Mouse (Mus musculus) embryonic fibroblast, embryonic 13.5 days (primary cell): Measurements from ENCODE around the gene Lrg1. TPM values are rescaled to one million over a fixed set of nuclear protein-coding genes. Genes with fewer than 3 reads are reported as not detected.
A peak's percentile ranks its signal among the peaks of the same experiment; 100 is the strongest.

Experiments
- H3K27ac ChIP-seq: 2 replicates; pipeline ENCODE4 v1.5.1; 2012; ENCODE audit warnings: low read length, control low read depth, inconsistent platforms; ENCODE audit not compliant: insufficient read depth
- H3K4me1 ChIP-seq: 2 replicates; pipeline ENCODE4 v1.6.1; 2011; ENCODE audit warnings: low read length; ENCODE audit not compliant: control insufficient read depth, insufficient read depth
- H3K4me3 ChIP-seq: 2 replicates; pipeline ENCODE4 v1.5.1; 2011; ENCODE audit warnings: mild to moderate bottlenecking, control low read depth, low read length; ENCODE audit not compliant: insufficient read depth
- CTCF ChIP-seq: IDR thresholded peaks from 2 replicates; pipeline ENCODE4 v1.5.1; 2011; ENCODE audit warnings: mild to moderate bottlenecking, control low read depth, low read length, moderate library complexity, borderline replicate concordance; ENCODE audit not compliant: insufficient read depth
- POLR2A ChIP-seq: IDR thresholded peaks from 2 replicates; pipeline ENCODE4 v1.6.1; 2011; ENCODE audit warnings: low read depth, mild to moderate bottlenecking, control low read depth, low read length, moderate library complexity
- polyA plus RNA-seq: library from polyadenylated mRNA; stranded (reverse); fragments of >200 nt; gene quantifications from 2 replicates; pipeline ENCODE4 v1.2.4, GENCODE M21; 2011; ENCODE audit warnings: low read depth; ENCODE audit not compliant: missing spikeins, insufficient read length

Lrg1 gene
- polyA plus RNA-seq, 1 experiment, result not detected

- no peak overlapping the region for H3K4me3 ChIP-seq
- no peak overlapping the region for H3K27ac ChIP-seq
- peaks cover 3% of the 10 kb centered on the region; the same call in 1 of the 2 replicates for H3K4me1 ChIP-seq
- TF ChIP-seq POLR2A (no peak), CTCF (no peak)
Observed at GRCm38 (mm10) chr17:56136558-56136957, 14.8 kb upstream of the Lrg1 start.

- 0 out of 2 replicates have a peak overlapping the region, but pooled peaks have one; percentile 17 for H3K4me3 ChIP-seq
- H3K4me1 ChIP-seq, result peaks cover 3% of the 10 kb centered on the region; the same call in 1 of the 2 replicates
- no peak for TF ChIP-seq POLR2A
- peak; percentile 81 for TF ChIP-seq CTCF
- no peak overlapping the region for H3K27ac ChIP-seq
Observed at GRCm38 (mm10) chr17:56134463-56134971, 12.7 kb upstream of the Lrg1 start.

- TF ChIP-seq CTCF (no peak), POLR2A (0 out of 2 replicates have a peak, but pooled peaks have one; percentile 14)
- Histone ChIP-seq H3K4me3 (no peak overlapping the region), H3K27ac (no peak overlapping the region)
Observed at GRCm38 (mm10) chr17:56133457-56134363, 11.9 kb upstream of the Lrg1 start.

DNA sequence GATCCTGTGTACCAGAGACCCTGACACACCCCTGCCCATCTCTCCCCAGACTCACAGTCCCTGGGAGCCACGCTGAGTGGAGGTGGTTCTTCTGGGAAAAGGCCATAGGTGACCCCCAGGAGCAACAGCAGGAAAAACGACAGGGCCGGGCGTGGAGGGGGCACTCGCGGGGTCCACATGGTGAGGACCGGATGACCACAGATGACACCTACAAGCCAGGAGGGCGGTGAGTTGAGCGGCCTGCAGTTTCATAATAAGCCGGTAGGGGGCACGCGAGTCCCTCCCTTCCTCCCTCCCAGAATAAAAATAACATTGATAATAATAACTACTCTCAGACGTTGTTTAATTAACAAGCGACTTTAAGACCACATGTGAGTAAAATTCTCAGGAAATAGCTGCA lies 10.9 kb upstream of the Lrg1 start:
- TF ChIP-seq CTCF (peak; percentile 74), POLR2A (no peak)
- H3K4me1 ChIP-seq, result peaks cover 3% of the 10 kb centered on the region; the same call in 1 of the 2 replicates
- no peak overlapping the region for H3K4me3 ChIP-seq
- H3K27ac ChIP-seq, result no peak overlapping the region

More at GRCm38 (mm10) chr17:56133457-56134363, 11.9 kb upstream of the Lrg1 start:
- H3K4me1 ChIP-seq, result peaks cover 3% of the 10 kb centered on the region; the same call in 1 of the 2 replicates

- TF ChIP-seq POLR2A (no peak), CTCF (peak; percentile 50)
- Histone ChIP-seq H3K27ac (no peak overlapping the region), H3K4me3 (no peak overlapping the region), H3K4me1 (peaks cover 3% of the 10 kb centered on the region; the same call in 1 of the 2 replicates)
Observed at GRCm38 (mm10) chr17:56131814-56132213, 10.0 kb upstream of the Lrg1 start.

DNA sequence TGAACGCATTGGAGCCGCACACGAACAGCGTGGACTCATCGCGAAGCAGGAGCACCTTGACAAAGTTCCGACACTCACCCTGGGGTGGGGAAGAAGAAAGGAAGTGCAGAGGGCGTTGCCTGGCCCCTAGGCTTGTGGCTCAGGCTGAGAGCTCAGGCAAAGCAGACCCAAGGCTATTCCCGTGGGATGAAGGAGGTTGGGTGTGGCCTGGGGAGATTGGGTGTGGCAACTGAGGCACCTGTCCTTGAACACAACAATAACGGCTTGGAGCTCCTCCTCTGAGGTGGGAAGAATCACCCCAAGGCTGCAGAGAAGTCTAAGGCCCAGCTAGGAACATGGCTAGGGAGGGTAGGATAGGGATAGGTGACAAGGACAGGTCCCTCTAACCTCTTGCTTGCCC lies 9.3 kb upstream of the Lrg1 start:
- H3K4me3 ChIP-seq, result no peak overlapping the region
- TF ChIP-seq CTCF (no peak), POLR2A (no peak)
- peaks cover 3% of the 10 kb centered on the region; the same call in 1 of the 2 replicates for H3K4me1 ChIP-seq
- no peak overlapping the region for H3K27ac ChIP-seq

DNA sequence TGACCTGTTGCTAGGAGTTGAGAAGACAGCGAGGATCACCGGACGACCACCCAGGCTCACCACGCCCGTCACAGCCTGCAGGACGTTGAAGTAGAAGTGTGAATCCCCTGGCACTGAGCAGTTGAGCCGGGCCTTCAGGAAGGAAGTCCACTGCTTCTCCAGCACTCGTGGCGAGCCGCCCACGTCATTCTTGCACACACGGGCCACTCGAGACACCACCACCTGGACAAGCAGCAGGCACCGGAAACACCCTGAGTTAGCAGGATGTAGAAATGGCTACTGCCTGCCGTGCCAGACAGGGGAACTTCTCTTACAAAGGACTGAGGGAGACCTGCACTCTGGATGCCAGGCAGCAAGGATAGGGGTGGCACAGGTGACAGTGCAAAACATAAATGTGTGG lies 6.4 kb upstream of the Lrg1 start:
- no peaks in the 10 kb centered on the region for H3K4me1 ChIP-seq
- H3K4me3 ChIP-seq, result no peak overlapping the region
- H3K27ac ChIP-seq, result no peak overlapping the region
- no peak for TF ChIP-seq POLR2A
- TF ChIP-seq CTCF, result no peak

DNA sequence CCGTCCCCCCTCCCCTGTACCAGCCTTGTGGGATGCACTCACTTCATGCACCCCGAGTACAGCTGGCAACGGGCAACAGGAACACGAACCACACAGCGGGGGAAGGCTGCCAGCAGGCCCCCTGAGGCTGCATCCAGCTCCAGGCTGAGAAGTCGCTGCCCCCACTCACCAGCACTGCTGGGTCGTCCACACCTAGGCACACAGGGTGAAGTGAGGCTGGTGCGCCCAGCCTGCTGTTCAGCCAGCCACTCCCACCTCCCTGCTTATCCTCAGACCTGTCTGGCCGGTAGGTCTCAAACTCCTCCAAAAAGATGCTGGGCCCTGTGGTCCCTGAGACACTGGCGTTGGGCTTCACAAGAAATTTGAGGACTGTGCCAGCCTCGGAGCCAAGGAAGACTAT lies 4.4 kb upstream of the Lrg1 start:
- Histone ChIP-seq H3K4me1 (no peaks in the 10 kb centered on the region), H3K4me3 (no peak overlapping the region), H3K27ac (no peak overlapping the region)
- TF ChIP-seq POLR2A (no peak), CTCF (no peak)

DNA sequence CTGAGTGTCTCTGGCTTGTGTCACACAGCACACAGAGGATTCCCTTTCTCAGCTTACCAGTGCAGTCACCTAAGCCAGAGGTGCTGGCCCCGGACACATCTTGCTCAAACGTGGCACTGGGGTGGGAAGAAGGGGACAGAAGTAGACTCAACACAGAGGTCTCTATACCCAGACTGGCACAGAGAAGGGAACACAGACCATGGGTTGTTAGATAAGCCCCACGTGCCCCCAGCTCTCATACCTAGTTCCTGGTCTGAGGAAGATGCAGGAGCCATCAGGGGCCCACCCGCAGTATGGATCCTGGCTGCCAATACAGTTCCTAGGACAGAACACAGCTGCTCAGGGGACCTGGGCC lies 3.5 kb upstream of the Lrg1 start:
- no peak overlapping the region for H3K27ac ChIP-seq
- H3K4me3 ChIP-seq, result no peak overlapping the region
- H3K4me1 ChIP-seq, result no peaks in the 10 kb centered on the region
- TF ChIP-seq CTCF, result no peak
- no peak for TF ChIP-seq POLR2A
